Mouse (Mus musculus): Measurements from ENCODE around the gene Cipc. TPM values are rescaled to one million over a fixed set of nuclear protein-coding genes. Genes with fewer than 3 reads are reported as not detected.

Cipc gene
- polyA plus RNA-seq, 1 experiment from 2014 or later = 30.8 TPM

DNA sequence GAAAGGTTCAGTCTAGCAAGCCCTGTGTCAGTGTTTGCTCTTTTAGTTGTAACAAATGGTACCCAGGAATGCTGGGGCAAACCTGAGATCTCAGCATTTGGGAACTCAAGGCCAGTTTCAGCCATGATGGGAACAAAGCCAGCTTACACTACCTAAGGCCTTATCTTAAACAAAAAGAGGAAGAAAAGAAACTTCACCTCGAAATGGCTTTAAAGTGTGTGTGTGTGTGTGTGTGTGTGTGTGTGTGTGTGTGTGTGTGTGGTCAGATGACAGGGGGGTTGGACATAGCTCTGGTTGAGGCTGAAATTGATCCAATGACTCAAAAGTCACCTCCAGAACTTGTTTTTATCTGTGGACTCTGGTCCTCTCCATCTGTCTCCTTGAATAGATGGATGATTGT, 12.1 kb upstream of the Cipc start:
- Histone ChIP-seq H3K9me3 (no peaks in the 10 kb centered on the region), H3K9ac (replicated peaks) (no peak overlapping the region), H3K4me3 (replicated peaks) (no peak overlapping the region), H3K27ac (no peak overlapping the region), H3K36me3 (no peaks in the 10 kb centered on the region), H3K27me3 (no peaks in the 10 kb centered on the region), H3K4me2 (no peak overlapping the region), H3K4me1 (replicated peaks) (no peaks in the 10 kb centered on the region)
- ATAC-seq (ENCODE audit: insufficient number of reproducible peaks, insufficient read depth, low FRiP score, low TSS enrichment, low read depth) = no peak
- 82% methylated on average over 1 of the region's 1 CpGs for WGBS

DNA sequence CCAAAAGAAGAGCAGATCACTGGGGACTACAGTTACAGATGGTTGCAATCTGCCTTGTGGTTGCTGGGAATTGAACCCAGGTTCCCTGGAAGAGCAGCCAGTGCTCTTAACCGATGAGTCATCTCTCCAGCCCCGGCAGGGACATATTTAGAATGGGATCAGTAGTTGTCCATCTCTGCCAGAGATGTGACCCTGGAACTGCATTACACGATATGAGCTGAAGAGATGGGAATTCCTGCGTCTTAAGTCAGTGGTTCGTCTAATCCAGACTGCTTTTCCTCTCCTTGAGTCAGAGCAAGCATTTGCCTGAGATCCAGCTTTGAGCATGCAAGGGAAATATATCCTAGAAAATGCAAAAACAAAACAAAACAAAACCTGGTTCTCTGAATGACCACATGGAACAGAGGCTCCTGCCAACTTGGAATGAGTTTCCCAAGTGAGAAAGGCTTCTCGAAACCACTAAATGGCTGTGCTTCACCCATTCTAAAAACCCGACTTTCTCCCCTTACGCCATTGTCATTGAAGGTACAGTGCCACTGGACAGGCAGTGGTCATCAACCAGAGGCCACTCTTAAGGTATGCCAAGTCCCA, 11.1 kb upstream of the Cipc start:
- Histone ChIP-seq H3K4me2 (no peak overlapping the region), H3K36me3 (no peaks in the 10 kb centered on the region), H3K4me3 (replicated peaks) (no peak overlapping the region), H3K27me3 (no peaks in the 10 kb centered on the region), H3K4me1 (replicated peaks) (no peaks in the 10 kb centered on the region), H3K9me3 (no peaks in the 10 kb centered on the region), H3K27ac (no peak overlapping the region), H3K9ac (replicated peaks) (no peak overlapping the region)
- ATAC-seq (ENCODE audit: insufficient number of reproducible peaks, insufficient read depth, low FRiP score, low TSS enrichment, low read depth) = no peak
- 84% methylated on average over 8 of the region's 8 CpGs for WGBS

DNA sequence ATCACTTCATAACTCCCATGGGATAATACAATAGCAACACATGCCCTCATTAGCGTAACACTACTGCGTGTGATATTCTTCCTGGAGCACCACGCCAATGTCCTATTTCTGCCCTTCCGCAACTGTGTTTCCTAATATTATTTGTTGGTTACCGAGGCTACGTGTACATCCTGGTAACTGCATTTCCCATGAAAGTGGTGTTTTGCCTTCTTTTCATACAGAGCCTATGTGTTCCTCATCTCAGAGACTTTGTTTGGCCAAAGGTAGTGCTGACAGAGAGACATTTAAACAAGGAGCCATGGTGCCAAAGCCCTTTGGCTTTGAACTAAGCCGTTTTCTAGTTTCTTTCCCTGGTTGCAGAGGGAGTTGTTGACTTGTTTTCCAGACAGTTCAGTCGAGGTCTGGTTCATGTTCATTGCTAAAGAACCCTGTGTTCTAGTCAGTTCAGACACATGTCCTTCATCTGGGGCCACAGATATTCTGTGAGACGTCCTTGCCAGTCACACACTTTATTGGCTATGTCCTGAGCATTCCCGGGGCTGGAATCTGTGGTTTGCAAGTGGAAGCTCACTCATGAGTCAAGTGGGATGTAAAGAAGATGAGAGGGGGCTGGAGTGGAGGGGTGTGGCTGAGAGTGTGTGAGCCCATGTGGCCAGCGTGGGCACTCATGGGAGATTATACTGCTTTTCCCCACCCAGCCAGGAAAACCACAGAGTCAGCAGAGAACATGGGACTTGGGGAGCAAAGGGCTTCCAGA, 10.1 kb upstream of the Cipc start:
- WGBS = 78% methylated on average over 11 of the region's 11 CpGs
- Histone ChIP-seq H3K27ac (no peak overlapping the region), H3K4me1 (replicated peaks) (no peaks in the 10 kb centered on the region), H3K4me2 (no peak overlapping the region), H3K36me3 (no peaks in the 10 kb centered on the region), H3K9ac (replicated peaks) (no peak overlapping the region), H3K27me3 (no peaks in the 10 kb centered on the region), H3K9me3 (no peaks in the 10 kb centered on the region), H3K4me3 (replicated peaks) (no peak overlapping the region)
- ATAC-seq (ENCODE audit: insufficient number of reproducible peaks, insufficient read depth, low FRiP score, low TSS enrichment, low read depth) = no peak

DNA sequence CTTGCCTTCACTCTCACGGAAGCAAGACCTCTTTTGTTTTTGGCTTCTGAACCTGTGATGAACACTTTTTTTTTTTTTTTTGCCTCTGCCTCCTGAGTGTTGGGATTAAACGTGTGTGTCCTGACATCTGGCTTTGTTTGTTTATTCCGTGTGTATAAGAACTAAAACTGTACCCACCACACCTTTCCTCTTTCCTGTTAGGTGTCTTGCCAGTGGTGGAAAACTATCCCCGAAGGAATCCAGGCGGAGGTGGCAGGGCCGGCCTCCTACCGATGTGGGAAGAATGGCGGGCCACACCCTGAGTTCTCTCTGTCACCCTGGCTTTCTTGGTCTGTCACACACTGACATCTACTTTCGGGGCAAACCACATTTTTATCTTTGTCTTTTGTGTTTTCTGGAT, 8.3 kb upstream of the Cipc start:
- WGBS = 76% methylated on average over 9 of the region's 9 CpGs
- H3K27me3 ChIP-seq = no peaks in the 10 kb centered on the region
- H3K4me3 ChIP-seq (replicated peaks) = no peak overlapping the region
- no peaks in the 10 kb centered on the region for H3K4me1 ChIP-seq (replicated peaks)
- ATAC-seq (ENCODE audit: insufficient number of reproducible peaks, insufficient read depth, low FRiP score, low TSS enrichment, low read depth) = no peak
- no peak overlapping the region for H3K27ac ChIP-seq
- no peaks in the 10 kb centered on the region for H3K36me3 ChIP-seq
- no peak overlapping the region for H3K4me2 ChIP-seq
- no peak overlapping the region for H3K9ac ChIP-seq (replicated peaks)
- H3K9me3 ChIP-seq = no peaks in the 10 kb centered on the region

DNA sequence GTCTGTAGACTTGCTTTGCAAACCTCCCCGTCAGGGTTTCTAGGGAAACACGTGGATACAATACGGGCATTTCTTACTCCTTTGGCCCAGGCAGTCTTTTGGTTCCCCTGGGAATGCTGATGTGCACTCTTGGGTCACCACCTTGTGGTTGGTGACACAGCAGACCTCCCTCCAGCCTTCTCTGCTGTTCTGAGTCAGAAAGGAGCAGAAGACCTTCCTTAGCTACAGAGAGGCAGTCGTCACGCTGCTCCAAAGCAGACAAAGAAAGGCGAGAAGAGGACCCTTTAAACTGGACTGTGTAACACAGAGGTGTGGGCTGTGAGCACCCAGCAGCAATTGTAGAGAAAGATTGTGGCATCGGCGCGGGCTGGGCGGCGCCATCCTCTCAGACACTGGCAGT, 5.7 kb upstream of the Cipc start:
- ATAC-seq (ENCODE audit: insufficient number of reproducible peaks, insufficient read depth, low FRiP score, low TSS enrichment, low read depth) = no peak
- WGBS = 56% methylated on average over 11 of the region's 11 CpGs
- H3K27ac ChIP-seq = no peak overlapping the region
- no peak overlapping the region; the same call in 1 of the 2 replicates for H3K9ac ChIP-seq (replicated peaks)
- H3K27me3 ChIP-seq = no peaks in the 10 kb centered on the region
- H3K4me1 ChIP-seq (replicated peaks) = peaks cover 4% of the 10 kb centered on the region
- no peak overlapping the region for H3K4me2 ChIP-seq
- H3K4me3 ChIP-seq (replicated peaks) = no peak overlapping the region
- no peaks in the 10 kb centered on the region for H3K36me3 ChIP-seq
- no peaks in the 10 kb centered on the region for H3K9me3 ChIP-seq

DNA sequence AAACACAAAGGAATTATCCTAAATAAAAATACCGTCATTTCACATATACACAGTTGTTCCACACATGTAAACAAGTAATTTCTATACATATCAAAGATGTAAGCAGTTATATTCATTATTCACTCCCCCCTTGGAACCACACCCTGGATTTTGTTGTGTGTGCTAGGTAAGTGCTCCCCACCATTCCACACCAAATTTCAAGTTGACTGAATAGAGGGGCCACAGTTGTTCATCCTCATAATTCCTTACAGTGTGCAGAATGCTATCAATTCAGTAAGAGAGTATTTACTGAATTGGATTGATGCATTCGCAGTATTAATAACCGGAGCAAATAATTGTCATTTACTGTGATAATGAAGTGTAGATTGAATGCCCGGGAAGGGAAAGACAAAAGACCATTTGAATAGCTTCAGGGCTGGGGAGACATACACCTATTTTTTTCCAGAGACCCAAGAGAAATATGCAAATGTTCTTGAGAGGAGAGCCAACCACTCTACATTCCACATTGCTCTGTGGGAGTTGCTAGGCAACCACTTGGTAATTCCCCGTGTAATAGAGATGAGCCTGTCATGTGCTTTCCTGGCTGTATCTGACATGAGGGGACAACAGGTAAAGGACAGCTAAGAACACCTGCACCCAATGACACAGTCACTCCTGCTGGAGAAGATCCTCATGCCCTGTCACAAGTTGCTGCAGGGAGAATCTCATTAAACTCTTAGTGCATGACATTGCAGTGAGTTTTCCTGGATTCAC, 4.9 kb upstream of the Cipc start:
- Histone ChIP-seq H3K4me3 (replicated peaks) (no peak overlapping the region), H3K9me3 (no peaks in the 10 kb centered on the region), H3K27ac (no peak overlapping the region), H3K4me2 (no peak overlapping the region), H3K36me3 (no peaks in the 10 kb centered on the region), H3K4me1 (replicated peaks) (peaks cover 6% of the 10 kb centered on the region), H3K9ac (replicated peaks) (no peak overlapping the region), H3K27me3 (no peaks in the 10 kb centered on the region)
- no peak for ATAC-seq (ENCODE audit: insufficient number of reproducible peaks, insufficient read depth, low FRiP score, low TSS enrichment, low read depth)
- 63% methylated on average over 5 of the region's 5 CpGs for WGBS

DNA sequence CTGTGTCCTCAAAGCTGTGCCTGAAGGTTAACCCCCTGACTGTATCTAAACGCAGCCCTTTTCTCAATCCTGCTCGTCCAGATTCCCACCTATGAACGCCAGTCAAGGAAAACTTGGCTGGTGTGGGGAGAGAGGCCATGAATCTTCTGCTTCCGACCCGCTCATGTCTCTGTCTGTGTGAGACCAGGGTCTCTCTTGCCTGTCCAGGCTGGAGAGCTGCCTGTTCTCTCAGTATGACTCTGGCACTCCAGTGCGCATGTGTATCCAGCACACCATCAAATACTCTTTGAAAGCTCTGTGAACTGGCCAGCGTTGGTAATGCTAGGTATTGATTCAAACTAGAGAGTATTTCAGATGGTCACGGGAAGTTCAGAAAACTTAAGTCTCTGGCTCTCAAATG, 3.4 kb upstream of the Cipc start:
- H3K27me3 ChIP-seq = no peaks in the 10 kb centered on the region
- no peaks in the 10 kb centered on the region for H3K9me3 ChIP-seq
- no peak overlapping the region for H3K4me3 ChIP-seq (replicated peaks)
- H3K27ac ChIP-seq = no peak overlapping the region
- no peak overlapping the region for H3K9ac ChIP-seq (replicated peaks)
- no peaks in the 10 kb centered on the region for H3K36me3 ChIP-seq
- no peak for ATAC-seq (ENCODE audit: insufficient number of reproducible peaks, insufficient read depth, low FRiP score, low TSS enrichment, low read depth)
- peaks cover 13% of the 10 kb centered on the region for H3K4me1 ChIP-seq (replicated peaks)
- 89% methylated on average over 8 of the region's 8 CpGs for WGBS
- H3K4me2 ChIP-seq = no peak overlapping the region

DNA sequence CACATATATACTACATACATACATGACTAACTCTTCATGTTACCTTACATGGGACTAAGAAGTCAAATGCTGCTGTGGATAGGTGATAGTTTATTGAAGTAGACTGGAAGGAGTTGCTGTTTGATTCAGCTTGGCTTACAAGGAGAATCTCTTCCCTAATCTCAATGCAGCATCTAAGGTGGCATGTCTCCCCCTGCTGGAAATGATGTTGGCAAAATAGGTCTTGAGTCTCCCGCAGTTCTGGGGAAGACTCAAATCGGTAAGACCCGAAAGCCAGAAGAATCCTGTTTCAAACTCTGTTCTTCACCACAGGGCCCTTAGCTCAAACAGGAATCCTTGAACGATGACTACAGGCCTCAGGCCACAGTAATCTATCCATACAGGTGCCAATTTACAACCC, 1.7 kb upstream of the Cipc start:
- Histone ChIP-seq H3K27me3 (no peaks in the 10 kb centered on the region), H3K9me3 (no peaks in the 10 kb centered on the region), H3K4me3 (replicated peaks) (no peak overlapping the region), H3K27ac (no peak overlapping the region), H3K36me3 (no peaks in the 10 kb centered on the region), H3K4me1 (replicated peaks) (peaks cover 26% of the 10 kb centered on the region), H3K4me2 (no peak overlapping the region), H3K9ac (replicated peaks) (no peak overlapping the region)
- ATAC-seq (ENCODE audit: insufficient number of reproducible peaks, insufficient read depth, low FRiP score, low TSS enrichment, low read depth) = no peak
- WGBS = 7% methylated on average over 4 of the region's 4 CpGs

DNA sequence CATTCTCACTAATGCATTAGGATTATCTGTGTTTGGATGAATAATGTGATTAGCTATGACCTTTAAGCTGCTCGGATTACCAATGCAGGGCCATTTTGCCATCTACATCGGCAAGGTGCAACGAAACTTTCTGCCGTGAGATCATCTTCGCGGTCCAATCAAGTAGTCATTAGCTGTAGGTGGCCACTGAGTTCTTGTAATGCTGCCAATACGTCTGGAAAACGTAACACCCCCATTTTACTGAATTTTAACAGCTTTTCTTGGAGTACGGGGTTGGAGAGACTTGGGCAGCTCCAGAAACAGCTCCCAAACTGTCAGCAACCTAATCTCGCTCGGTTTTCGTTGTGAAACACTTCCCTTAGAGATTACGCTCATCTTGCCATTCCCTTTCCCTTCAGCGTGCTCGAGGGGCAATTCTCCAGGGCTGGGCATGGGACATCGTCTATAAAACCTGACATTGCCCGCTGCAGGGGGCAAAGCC, 502 bp upstream of the Cipc start:
- H3K4me2 ChIP-seq = peak overlapping the region; percentile 89
- no peak for ATAC-seq (ENCODE audit: insufficient number of reproducible peaks, insufficient read depth, low FRiP score, low TSS enrichment, low read depth)
- WGBS = 2% methylated on average over 17 of the region's 17 CpGs
- no peaks in the 10 kb centered on the region for H3K9me3 ChIP-seq
- H3K4me3 ChIP-seq (replicated peaks) = peak overlapping the region; percentile 70
- peaks cover 26% of the 10 kb centered on the region for H3K4me1 ChIP-seq (replicated peaks)
- no peaks in the 10 kb centered on the region for H3K36me3 ChIP-seq
- H3K27me3 ChIP-seq = no peaks in the 10 kb centered on the region
- H3K27ac ChIP-seq = peak overlapping the region; percentile 100
- H3K9ac ChIP-seq (replicated peaks) = peak overlapping the region; percentile 91

DNA sequence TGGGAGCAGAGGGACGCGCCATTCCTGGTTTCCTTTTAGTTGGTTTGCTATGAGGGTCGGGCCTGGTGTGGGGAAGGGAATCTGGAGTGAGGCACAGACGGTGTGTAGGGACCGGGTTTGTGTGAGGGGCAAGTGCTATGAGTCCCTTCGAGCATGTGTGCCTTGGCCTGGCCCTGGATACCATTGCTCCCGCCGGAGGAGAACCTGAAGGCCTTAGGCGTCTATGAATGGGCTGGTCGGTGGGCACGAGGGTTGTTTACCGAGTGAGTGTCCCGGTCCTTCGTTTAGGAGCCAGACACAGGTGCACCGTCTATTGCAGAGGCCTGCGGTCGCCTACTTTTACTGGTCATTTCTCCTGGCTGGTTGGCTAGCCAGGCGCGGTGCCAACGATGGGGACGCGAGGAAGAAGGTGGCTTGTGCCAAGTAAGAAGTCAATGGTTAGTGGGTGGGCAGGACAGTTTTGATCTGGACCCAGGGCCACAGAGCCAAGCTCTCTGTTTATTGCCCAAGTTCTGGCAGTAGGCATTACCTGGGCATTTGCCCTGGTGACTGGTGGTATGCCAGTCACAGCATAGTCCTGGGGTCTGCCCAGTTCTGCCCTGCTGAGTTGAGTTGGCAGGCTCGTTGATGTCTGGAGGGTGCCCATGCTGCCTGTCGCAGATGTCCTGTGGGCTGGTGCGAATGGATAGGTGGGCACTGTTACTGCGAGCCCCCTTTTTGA, 998 bp downstream of the Cipc start:
- no peaks in the 10 kb centered on the region for H3K27me3 ChIP-seq
- ATAC-seq (ENCODE audit: insufficient number of reproducible peaks, insufficient read depth, low FRiP score, low TSS enrichment, low read depth) = peak; percentile 26
- H3K4me2 ChIP-seq = peak overlapping the region; percentile 89
- H3K9me3 ChIP-seq = no peaks in the 10 kb centered on the region
- H3K4me1 ChIP-seq (replicated peaks) = peaks cover 26% of the 10 kb centered on the region
- H3K4me3 ChIP-seq (replicated peaks) = peak overlapping the region; percentile 70
- WGBS = 20% methylated on average over 26 of the region's 26 CpGs
- peak overlapping the region; percentile 91 for H3K9ac ChIP-seq (replicated peaks)
- peaks cover 5% of the 10 kb centered on the region for H3K36me3 ChIP-seq
- H3K27ac ChIP-seq = peak overlapping the region; percentile 100; the same call in 1 of the 2 replicates

DNA sequence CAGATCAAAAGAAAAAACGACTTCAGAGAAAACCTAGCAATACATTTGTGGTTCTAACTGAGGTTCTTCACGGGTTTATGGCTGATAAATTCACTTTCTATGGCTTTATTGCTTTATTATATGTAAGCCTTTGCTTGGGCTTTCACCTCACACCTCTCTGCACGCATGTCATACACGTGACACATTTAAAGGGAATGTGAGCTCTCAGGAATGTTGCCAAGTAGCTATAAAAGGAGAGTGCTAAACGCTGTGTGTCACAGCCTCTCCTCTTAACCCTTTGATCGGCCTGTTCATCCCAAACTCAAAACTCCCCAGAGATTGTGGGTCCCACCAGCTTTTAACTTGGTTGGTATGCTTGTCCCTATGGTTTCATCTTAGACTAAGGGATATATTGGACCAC, 1.8 kb downstream of the Cipc start:
- Histone ChIP-seq H3K27ac (0 out of 2 replicates have a peak overlapping the region, but pooled peaks have one; percentile 100), H3K27me3 (no peaks in the 10 kb centered on the region), H3K9ac (replicated peaks) (peak overlapping the region; percentile 91; the same call in 1 of the 2 replicates), H3K4me3 (replicated peaks) (peak overlapping the region; percentile 70; the same call in 1 of the 2 replicates), H3K36me3 (peaks cover 13% of the 10 kb centered on the region), H3K9me3 (no peaks in the 10 kb centered on the region), H3K4me2 (peak overlapping the region; percentile 89), H3K4me1 (replicated peaks) (peaks cover 26% of the 10 kb centered on the region)
- no peak for ATAC-seq (ENCODE audit: insufficient number of reproducible peaks, insufficient read depth, low FRiP score, low TSS enrichment, low read depth)
- 24% methylated on average over 6 of the region's 6 CpGs for WGBS

Measured in limb, embryonic 12.5 days (tissue).